Mouse (Mus musculus) heart, adult 2 months (tissue): ENCODE measurements around the gene Paqr4. TPM values are rescaled to one million over a fixed set of nuclear protein-coding genes. Genes with fewer than 3 reads are reported as not detected.
A peak's percentile ranks its signal among the peaks of the same experiment; 100 is the strongest.

ENCODE experiments used
- DNase-seq, 2 experiments: peaks; one replicate each; pipeline ENCODE4 v3.0.0; 2021
- H3K27ac ChIP-seq: fragments of 200-600 bp; 2 replicates; pipeline ENCODE4 v1.8.1; 2022
- H3K27me3 ChIP-seq: fragments of 200-500 bp; 2 replicates; pipeline ENCODE4 v1.6.1; 2012; ENCODE audit warnings: mild to moderate bottlenecking, low read length, inconsistent platforms, mixed read lengths; ENCODE audit not compliant: control insufficient read depth, insufficient read depth
- H3K36me3 ChIP-seq: fragments of 200-500 bp; 2 replicates; pipeline ENCODE4 v1.6.1; 2012; ENCODE audit warnings: low read length, inconsistent platforms; ENCODE audit not compliant: control insufficient read depth, insufficient read depth
- H3K4me1 ChIP-seq: fragments of 200-500 bp; 2 replicates; pipeline ENCODE4 v1.6.1; 2011; ENCODE audit warnings: low read length; ENCODE audit not compliant: control insufficient read depth, insufficient read depth
- H3K4me3 ChIP-seq: fragments of 200-600 bp; 2 replicates; pipeline ENCODE4 v1.8.1; 2022
- H3K79me2 ChIP-seq: fragments of 200-500 bp; replicated peaks from 2 replicates; pipeline ENCODE4 v1.6.1; 2012; ENCODE audit warnings: mild to moderate bottlenecking, inconsistent platforms, low read length, moderate library complexity, mixed read lengths; ENCODE audit not compliant: control insufficient read depth, insufficient read depth
- H3K9ac ChIP-seq: fragments of 200-500 bp; 2 replicates; pipeline ENCODE4 v1.6.1; 2012; ENCODE audit warnings: low read depth, mild to moderate bottlenecking, control low read depth, inconsistent platforms, low read length, mixed read lengths
- CTCF ChIP-seq: fragments of 200-600 bp; IDR thresholded peaks from 2 replicates; pipeline ENCODE4 v1.8.1; 2022; ENCODE audit warnings: antibody characterized with exemption, mild to moderate bottlenecking, moderate library complexity
- EP300 ChIP-seq: fragments of 200-500 bp; IDR thresholded peaks from 2 replicates; pipeline ENCODE4 v1.6.1; 2011; ENCODE audit warnings: low read depth, low read length, control low read depth; ENCODE audit not compliant: insufficient read depth
- POLR2A ChIP-seq: fragments of 200-500 bp; IDR thresholded peaks from 2 replicates; pipeline ENCODE4 v1.6.1; 2011; ENCODE audit warnings: mild to moderate bottlenecking, low read depth, low read length, control low read depth; ENCODE audit not compliant: insufficient read depth
- WGBS: fragments of 180-500 bp; shearing (Covaris S2); methylation state at CpG from one replicate; pipeline ENCODE4 v1.1.7; 2018; 5-methylcytosine and 5-hydroxymethylcytosine counted together
- intact Hi-C: fragments of 180-260 bp; cut with DNase I; formaldehyde crosslinking; loops from one replicate; pipeline ENCODE4 v1.15.1; 2025
- polyA plus RNA-seq: library from polyadenylated mRNA; depleted of rRNA; stranded (reverse); fragments of >200 nt; gene quantifications from 2 replicates; pipeline ENCODE4 v1.2.3, GENCODE M21; 2012; rRNA removed
- total RNA-seq, 2 experiments: library from RNA; stranded (reverse); gene quantifications; 2 replicates each; pipeline ENCODE4 v1.2.3; 2021

Paqr4 gene
- total and polyA plus RNA-seq, 3 experiments, result 25.5 to 30.7 (median 27.2) TPM

GRCm38 (mm10) chr17:23699131-23700077, 41.3 kb downstream of the Paqr4 start:
- Histone ChIP-seq H3K9ac (peak overlapping the region; percentile 76), H3K27me3 (no peaks in the 10 kb centered on the region), H3K27ac (peak overlapping the region; percentile 72), H3K79me2 (no peaks in the 10 kb centered on the region), H3K4me3 (peak overlapping the region; percentile 63), H3K4me1 (peaks cover 2% of the 10 kb centered on the region; the same call in 1 of the 2 replicates), H3K36me3 (no peaks in the 10 kb centered on the region)
- WGBS, result 2% methylated on average over 92 of the region's 101 CpGs
- intact Hi-C loops, result no loop called here
- DNase-seq, result peak; percentile 75 to 78
- TF ChIP-seq POLR2A (no peak), EP300 (no peak), CTCF (peak; percentile 37)

DNA sequence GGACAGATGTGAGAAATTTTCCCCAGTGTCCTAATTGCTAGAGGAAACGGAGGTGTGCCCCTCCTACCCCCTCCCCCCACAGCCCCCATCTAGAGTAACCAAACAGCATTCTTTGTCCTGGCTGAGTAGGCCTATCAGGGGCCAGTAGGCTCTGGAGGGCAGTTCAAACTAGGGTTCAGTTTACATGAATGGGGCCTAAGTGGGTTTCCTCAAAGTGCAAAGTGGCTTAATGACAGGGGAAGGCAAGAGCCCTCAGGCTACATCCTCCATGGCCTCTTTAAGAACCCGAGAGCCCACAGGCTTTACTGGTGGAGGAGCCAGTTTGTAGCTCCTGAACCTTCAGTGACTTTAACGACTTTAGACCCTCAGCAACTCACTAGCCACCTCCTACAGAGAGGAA, 44.9 kb downstream of the Paqr4 start:
- Histone ChIP-seq H3K79me2 (no peaks in the 10 kb centered on the region), H3K4me1 (peaks cover 2% of the 10 kb centered on the region; the same call in 1 of the 2 replicates), H3K27me3 (no peaks in the 10 kb centered on the region), H3K4me3 (no peak overlapping the region), H3K9ac (no peak overlapping the region), H3K27ac (no peak overlapping the region), H3K36me3 (no peaks in the 10 kb centered on the region)
- intact Hi-C loops, result no loop called here
- TF ChIP-seq CTCF (no peak), EP300 (no peak), POLR2A (no peak)
- no peak for DNase-seq
- 67% methylated on average over 3 of the region's 3 CpGs for WGBS

- 82% methylated on average over 1 of the region's 1 CpGs for WGBS
- TF ChIP-seq POLR2A (no peak), EP300 (no peak), CTCF (no peak)
- Histone ChIP-seq H3K79me2 (no peaks in the 10 kb centered on the region), H3K4me1 (no peaks in the 10 kb centered on the region), H3K9ac (no peak overlapping the region), H3K4me3 (no peak overlapping the region), H3K36me3 (no peaks in the 10 kb centered on the region), H3K27ac (no peak overlapping the region), H3K27me3 (no peaks in the 10 kb centered on the region)
- DNase-seq, result no peak
- intact Hi-C loops, result no loop called here
Measured at GRCm38 (mm10) chr17:23694491-23694890, 46.2 kb downstream of the Paqr4 start.

Other genes starting within 250 kb of the Paqr4 start
- gene Zfp213, start 176.6 kb downstream of the Paqr4 start, total RNA-seq, result 1 to 10 TPM; 5.5 to 6.2 TPM
- 8.7 and 9.8 TPM in 2 replicates for gene Zfp213, start 176.6 kb downstream of the Paqr4 start, polyA plus RNA-seq
- gene Zfp13, start 141.4 kb downstream of the Paqr4 start, total RNA-seq, result 1 to 10 TPM; 2.2 to 2.8 TPM
- gene Zfp13, start 141.4 kb downstream of the Paqr4 start, polyA plus RNA-seq, result 3.2 and 3.6 TPM in 2 replicates
- gene Zscan10, start 140.0 kb downstream of the Paqr4 start, total RNA-seq, result not detected
- not detected in 2 replicates for gene Zscan10, start 140.0 kb downstream of the Paqr4 start, polyA plus RNA-seq
- gene Mmp25, start 95.6 kb downstream of the Paqr4 start, total RNA-seq, result under 1 TPM; 0.09 to 0.10 TPM
- gene Mmp25, start 95.6 kb downstream of the Paqr4 start, polyA plus RNA-seq, result 0.18 and 0.21 TPM in 2 replicates
- not detected for gene Bicdl2, start 80.4 kb downstream of the Paqr4 start, total RNA-seq
- gene Bicdl2, start 80.4 kb downstream of the Paqr4 start, polyA plus RNA-seq, result not detected in 2 replicates
- gene Hcfc1r1, start 67.3 kb downstream of the Paqr4 start, total RNA-seq, result 100 to 1,000 TPM; 172 to 215 TPM
- 494 and 575 TPM in 2 replicates for gene Hcfc1r1, start 67.3 kb downstream of the Paqr4 start, polyA plus RNA-seq
- gene Thoc6, start 67.0 kb downstream of the Paqr4 start, total RNA-seq, result 1 to 10 TPM; 9.6 to 9.7 TPM
- 14.4 and 15.3 TPM in 2 replicates for gene Thoc6, start 67.0 kb downstream of the Paqr4 start, polyA plus RNA-seq
- 10 to 100 TPM; 80.1 to 82.5 TPM for gene Tnfrsf12a, start 63.4 kb downstream of the Paqr4 start, total RNA-seq
- gene Tnfrsf12a, start 63.4 kb downstream of the Paqr4 start, polyA plus RNA-seq, result 28.1 and 37.9 TPM in 2 replicates
- gene Cldn6, start 61.6 kb downstream of the Paqr4 start, total RNA-seq, result not detected
- not detected in 2 replicates for gene Cldn6, start 61.6 kb downstream of the Paqr4 start, polyA plus RNA-seq
- gene Cldn9, start 56.8 kb downstream of the Paqr4 start, total RNA-seq, result not detected
- not detected in 2 replicates for gene Cldn9, start 56.8 kb downstream of the Paqr4 start, polyA plus RNA-seq
- gene 1520401A03Rik, start 18.1 kb downstream of the Paqr4 start, total RNA-seq, result not detected
- gene 1520401A03Rik, start 18.1 kb downstream of the Paqr4 start, polyA plus RNA-seq, result not detected in 2 replicates
- 1 to 10 TPM; 1.2 to 1.6 TPM for gene Pkmyt1, start 14.5 kb downstream of the Paqr4 start, total RNA-seq
- 3.9 and 5.6 TPM in 2 replicates for gene Pkmyt1, start 14.5 kb downstream of the Paqr4 start, polyA plus RNA-seq
- gene Kremen2, start 5.0 kb upstream of the Paqr4 start, total RNA-seq, result not detected
- 0.06 and 0.27 TPM in 2 replicates for gene Kremen2, start 5.0 kb upstream of the Paqr4 start, polyA plus RNA-seq
- gene Flywch1, start 30.7 kb upstream of the Paqr4 start, total RNA-seq, result 10 to 100 TPM; 39.4 to 40.1 TPM
- 25.9 and 33.4 TPM in 2 replicates for gene Flywch1, start 30.7 kb upstream of the Paqr4 start, polyA plus RNA-seq
- gene Flywch2, start 45.2 kb upstream of the Paqr4 start, total RNA-seq, result under 1 TPM; 0.27 to 0.50 TPM
- 1.3 and 1.5 TPM in 2 replicates for gene Flywch2, start 45.2 kb upstream of the Paqr4 start, polyA plus RNA-seq
- 100 to 1,000 TPM; 157 to 161 TPM for gene Srrm2, start 49.7 kb upstream of the Paqr4 start, total RNA-seq
- gene Srrm2, start 49.7 kb upstream of the Paqr4 start, polyA plus RNA-seq, result 318 and 320 TPM in 2 replicates
- 100 to 1,000 TPM; 325 to 371 TPM for gene Elob, start 88.3 kb upstream of the Paqr4 start, total RNA-seq
- gene Elob, start 88.3 kb upstream of the Paqr4 start, polyA plus RNA-seq, result 384 and 511 TPM in 2 replicates
- not detected for gene Prss33, start 95.2 kb upstream of the Paqr4 start, total RNA-seq
- gene Prss33, start 95.2 kb upstream of the Paqr4 start, polyA plus RNA-seq, result not detected in 2 replicates
- not detected for gene Prss32, start 103.0 kb upstream of the Paqr4 start, total RNA-seq
- gene Prss32, start 103.0 kb upstream of the Paqr4 start, polyA plus RNA-seq, result 0.16 TPM in 1 of 2 replicates, not detected in the other
- under 1 TPM in 1 of 2 experiments, not detected in 1; 0.29 TPM for gene Prss41, start 103.3 kb upstream of the Paqr4 start, total RNA-seq
- gene Prss41, start 103.3 kb upstream of the Paqr4 start, polyA plus RNA-seq, result not detected in 2 replicates
- not detected for gene Prss21, start 127.2 kb upstream of the Paqr4 start, total RNA-seq
- not detected in 2 replicates for gene Prss21, start 127.2 kb upstream of the Paqr4 start, polyA plus RNA-seq
- gene Dcpp1, start 140.0 kb upstream of the Paqr4 start, total RNA-seq, result not detected
- gene Dcpp1, start 140.0 kb upstream of the Paqr4 start, polyA plus RNA-seq, result not detected in 2 replicates
- gene Dcpp2, start 140.0 kb upstream of the Paqr4 start, total RNA-seq, result not detected
- gene Dcpp2, start 140.0 kb upstream of the Paqr4 start, polyA plus RNA-seq, result not detected in 2 replicates
- not detected for gene Dcpp3, start 176.6 kb upstream of the Paqr4 start, total RNA-seq
- gene Dcpp3, start 176.6 kb upstream of the Paqr4 start, polyA plus RNA-seq, result not detected in 2 replicates
- gene Sbp, start 200.8 kb upstream of the Paqr4 start, total RNA-seq, result not detected
- gene Sbp, start 200.8 kb upstream of the Paqr4 start, polyA plus RNA-seq, result not detected in 2 replicates
- gene Sbpl, start 214.4 kb upstream of the Paqr4 start, total RNA-seq, result not detected
- gene Sbpl, start 214.4 kb upstream of the Paqr4 start, polyA plus RNA-seq, result not detected in 2 replicates
- gene Prss30, start 239.7 kb upstream of the Paqr4 start, total RNA-seq, result not detected
- gene Prss30, start 239.7 kb upstream of the Paqr4 start, polyA plus RNA-seq, result 0.12 TPM in 2 replicates